Mouse (Mus musculus) ES-Bruce4 (cell line): ENCODE results near the gene Syne3.

Experiments
- CTCF ChIP-seq: IDR thresholded peaks from one replicate; pipeline ENCODE4 v1.8.1; 2011; ENCODE audit warnings: low read depth, low read length
- EP300 ChIP-seq: IDR thresholded peaks from 2 replicates; pipeline ENCODE4 v1.6.1; 2011; ENCODE audit warnings: low read depth, low read length; ENCODE audit not compliant: insufficient read depth
- POLR2A ChIP-seq: IDR thresholded peaks from one replicate; pipeline ENCODE4 v1.8.1; 2011; ENCODE audit warnings: low read length; ENCODE audit not compliant: insufficient read depth

DNA sequence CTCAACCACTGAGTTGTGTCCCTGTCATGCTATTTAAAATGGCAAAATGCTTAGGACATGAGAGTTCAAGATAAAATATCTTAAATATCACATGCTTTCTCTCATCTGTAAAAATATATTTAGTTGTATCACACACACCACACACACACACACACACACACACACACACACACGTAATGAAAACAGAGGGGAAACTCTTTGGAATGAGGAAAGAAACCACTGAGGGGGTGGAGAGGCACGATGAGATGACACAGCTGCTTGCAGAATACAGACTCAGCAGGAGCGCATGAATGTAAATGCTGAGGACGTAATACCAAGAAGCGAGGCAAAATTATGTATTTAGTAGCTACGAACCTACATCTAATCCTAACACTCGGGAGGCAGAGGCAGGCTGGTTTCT, 32.7 kb downstream of the Syne3 start:
- TF ChIP-seq EP300, result no peak
- no peak for TF ChIP-seq POLR2A
- no peak for TF ChIP-seq CTCF
